Mouse (Mus musculus) CH12.LX (cell line): ENCODE results near the gene Cuedc2. TPM values are rescaled to one million over a fixed set of nuclear protein-coding genes. Genes with fewer than 3 reads are reported as not detected.

Source experiments
- DNase-seq: peaks from one replicate; pipeline ENCODE4 v3.0.0-alpha.2; 2013; ENCODE audit errors: extremely low read depth
- H3K27ac ChIP-seq: 2 replicates; pipeline ENCODE4 v1.5.1; 2012; ENCODE audit warnings: low read depth, mild to moderate bottlenecking, control low read depth, moderate library complexity; ENCODE audit not compliant: insufficient read depth
- H3K27me3 ChIP-seq: replicated peaks from 2 replicates; pipeline ENCODE3; 2012; ENCODE audit warnings: inconsistent platforms
- H3K36me3 ChIP-seq, 2 experiments: replicated peaks in 1 of 2; 2 replicates each; pipeline versions ENCODE3 to v1.6.1; 2012; ENCODE audit warnings: inconsistent platforms in 1 of 2, low read length in 1 of 2, mild to moderate bottlenecking in 1 of 2, mixed read lengths in 1 of 2, moderate library complexity in 1 of 2; ENCODE audit not compliant: control insufficient read depth in 1 of 2, insufficient read depth in 1 of 2
- H3K4me1 ChIP-seq, 2 experiments: 2 replicates each; pipeline ENCODE4 v1.6.1; 2012; ENCODE audit warnings: inconsistent platforms in 1 of 2, moderate library complexity in 1 of 2; ENCODE audit not compliant: insufficient read depth in 2 of 2, control insufficient read depth in 1 of 2
- H3K4me2 ChIP-seq: 2 replicates; pipeline ENCODE4 v1.6.1; 2012; ENCODE audit warnings: low read depth, mild to moderate bottlenecking, control low read depth; ENCODE audit not compliant: poor library complexity, insufficient read depth, severe bottlenecking
- H3K4me3 ChIP-seq, 3 experiments: fragments of 150-350 bp in 1 of 3; sonication (generic) in 1 of 3; replicated peaks in 1 of 3; 2 replicates each; pipeline versions ENCODE3 to v1.5.1; 2011 to 2012; ENCODE audit warnings: low read depth in 2 of 3, low read length in 2 of 3, mild to moderate bottlenecking in 2 of 3, moderate library complexity in 2 of 3, control low read depth in 1 of 3, improper control_type of control experiment in 1 of 3, inconsistent platforms in 1 of 3, mixed read lengths in 1 of 3; ENCODE audit not compliant: poor library complexity in 1 of 3
- H3K79me2 ChIP-seq: replicated peaks from 2 replicates; pipeline ENCODE4 v1.6.1; 2012; ENCODE audit warnings: mild to moderate bottlenecking, moderate library complexity; ENCODE audit not compliant: control insufficient read depth, poor library complexity, insufficient read depth, severe bottlenecking; ENCODE audit errors: extremely low read depth
- H3K9ac ChIP-seq: 2 replicates; pipeline ENCODE4 v1.6.1; 2012; ENCODE audit warnings: low read depth, mild to moderate bottlenecking, control low read depth, moderate library complexity; ENCODE audit not compliant: insufficient read depth
- H3K9me3 ChIP-seq: replicated peaks from 2 replicates; pipeline ENCODE3; 2012; ENCODE audit warnings: low read length, inconsistent platforms, mixed read lengths
- BHLHE40 ChIP-seq: IDR thresholded peaks from 2 replicates; pipeline ENCODE4 v1.6.1; 2011; ENCODE audit warnings: mild to moderate bottlenecking, low read depth, low read length, improper control_type of control experiment
- CHD1 ChIP-seq: IDR thresholded peaks from 2 replicates; pipeline ENCODE4 v1.6.1; 2012; ENCODE audit warnings: low read depth, low read length, improper control_type of control experiment, inconsistent platforms
- CHD2 ChIP-seq: IDR thresholded peaks from 2 replicates; pipeline ENCODE4 v1.6.1; 2011; ENCODE audit warnings: low read length, improper control_type of control experiment
- CTCF ChIP-seq, 2 experiments: IDR thresholded peaks in 1 of 2; conservative IDR thresholded peaks in 1 of 2; 2 replicates each; pipeline ENCODE4 v1.5.1; 2011 to 2012; ENCODE audit warnings: low read depth in 2 of 2, low read length in 2 of 2, improper control_type of control experiment in 1 of 2, inconsistent platforms in 1 of 2, mild to moderate bottlenecking in 1 of 2, moderate library complexity in 1 of 2
- ELF1 ChIP-seq: IDR thresholded peaks from 2 replicates; pipeline ENCODE4 v1.6.1; 2014; ENCODE audit warnings: low read depth, mild to moderate bottlenecking, inconsistent platforms, low read length, improper control_type of control experiment
- EP300 ChIP-seq: IDR thresholded peaks from 2 replicates; pipeline ENCODE4 v1.6.1; 2011; ENCODE audit warnings: low read length, improper control_type of control experiment
- ETS1 ChIP-seq: conservative IDR thresholded peaks from 2 replicates; pipeline ENCODE4 v1.6.1; 2012; ENCODE audit warnings: low read depth, mild to moderate bottlenecking, inconsistent platforms, low read length, improper control_type of control experiment, moderate library complexity
- GABPA ChIP-seq: IDR thresholded peaks from 2 replicates; pipeline ENCODE4 v1.6.1; 2012; ENCODE audit warnings: low read depth, low read length, improper control_type of control experiment, inconsistent platforms; ENCODE audit not compliant: insufficient replicate concordance
- IRF4 ChIP-seq: IDR thresholded peaks from 2 replicates; pipeline ENCODE4 v1.6.1; 2014; ENCODE audit warnings: low read depth, mild to moderate bottlenecking, inconsistent platforms, low read length, improper control_type of control experiment
- JUND ChIP-seq: conservative IDR thresholded peaks from 2 replicates; pipeline ENCODE4 v1.6.1; 2011; ENCODE audit warnings: low read depth, low read length, improper control_type of control experiment
- KAT2A ChIP-seq: IDR thresholded peaks from 2 replicates; pipeline ENCODE4 v1.6.1; 2012; ENCODE audit warnings: low read length, improper control_type of control experiment, inconsistent platforms; ENCODE audit not compliant: insufficient replicate concordance
- MAFK ChIP-seq: IDR thresholded peaks from 2 replicates; pipeline ENCODE4 v1.6.1; 2011; ENCODE audit warnings: low read length, improper control_type of control experiment; ENCODE audit not compliant: insufficient replicate concordance
- MAX ChIP-seq: IDR thresholded peaks from 2 replicates; pipeline ENCODE4 v1.6.1; 2011; ENCODE audit warnings: low read length, improper control_type of control experiment
- MEF2A ChIP-seq: IDR thresholded peaks from 2 replicates; pipeline ENCODE4 v1.6.1; 2014; ENCODE audit warnings: low read depth, mild to moderate bottlenecking, inconsistent platforms, low read length, improper control_type of control experiment, borderline replicate concordance
- NELFE ChIP-seq: IDR thresholded peaks from 2 replicates; pipeline ENCODE4 v1.6.1; 2011; ENCODE audit warnings: low read depth, low read length, improper control_type of control experiment
- PAX5 ChIP-seq: IDR thresholded peaks from 2 replicates; pipeline ENCODE4 v1.6.1; 2012; ENCODE audit warnings: low read length, inconsistent platforms, mixed read lengths
- POLR2A ChIP-seq: IDR thresholded peaks from 2 replicates; pipeline ENCODE4 v1.6.1; 2011; ENCODE audit warnings: low read depth, mild to moderate bottlenecking, improper control_type of control experiment, low read length
- RAD21 ChIP-seq: IDR thresholded peaks from 2 replicates; pipeline ENCODE4 v1.6.1; 2011; ENCODE audit warnings: low read depth, mild to moderate bottlenecking, low read length, improper control_type of control experiment, moderate library complexity
- RCOR1 ChIP-seq: conservative IDR thresholded peaks from 2 replicates; pipeline ENCODE4 v1.6.1; 2012; ENCODE audit warnings: low read depth, mild to moderate bottlenecking, inconsistent platforms, low read length, improper control_type of control experiment
- SMC3 ChIP-seq: IDR thresholded peaks from 2 replicates; pipeline ENCODE4 v1.6.1; 2011; ENCODE audit warnings: low read depth, low read length, improper control_type of control experiment
- TBP ChIP-seq: conservative IDR thresholded peaks from 2 replicates; pipeline ENCODE4 v1.6.1; 2011; ENCODE audit warnings: low read depth, low read length, improper control_type of control experiment
- TCF12 ChIP-seq: IDR thresholded peaks from 2 replicates; pipeline ENCODE4 v1.6.1; 2014; ENCODE audit warnings: low read depth, mild to moderate bottlenecking, inconsistent platforms, low read length, improper control_type of control experiment
- UBTF ChIP-seq: IDR thresholded peaks from 2 replicates; pipeline ENCODE4 v1.6.1; 2012; ENCODE audit warnings: low read depth, mild to moderate bottlenecking, inconsistent platforms, low read length, improper control_type of control experiment, moderate library complexity
- USF1 ChIP-seq: IDR thresholded peaks from 2 replicates; pipeline ENCODE4 v1.6.1; 2014; ENCODE audit warnings: low read depth, mild to moderate bottlenecking, inconsistent platforms, low read length, improper control_type of control experiment
- USF2 ChIP-seq: conservative IDR thresholded peaks from 2 replicates; pipeline ENCODE4 v1.6.1; 2011; ENCODE audit warnings: low read depth, low read length, improper control_type of control experiment
- ZC3H11A ChIP-seq: IDR thresholded peaks from 2 replicates; pipeline ENCODE4 v1.6.1; 2012; ENCODE audit warnings: low read depth, mild to moderate bottlenecking, inconsistent platforms, low read length, improper control_type of control experiment
- ZMIZ1 ChIP-seq: IDR thresholded peaks from 2 replicates; pipeline ENCODE4 v1.6.1; 2012; ENCODE audit warnings: low read depth, mild to moderate bottlenecking, inconsistent platforms, low read length, improper control_type of control experiment
- ZNF384 ChIP-seq: IDR thresholded peaks from 2 replicates; pipeline ENCODE4 v1.6.1; 2012; ENCODE audit warnings: low read depth, low read length, improper control_type of control experiment, inconsistent platforms
- dilution Hi-C: fragments of 300-500 bp; cut with MboI; formaldehyde crosslinking; loops from 2 replicates; pipeline ENCODE4 v1.14.3; 2020; ENCODE audit warnings: low sequenced_read_pairs; ENCODE audit not compliant: extremely low pct_unique_long_range_greater_than_20kb, extremely low pct_ligation_motif_present
- in situ Hi-C: fragments of 300-500 bp; cut with MboI; formaldehyde crosslinking; loops from 3 replicates; pipeline ENCODE4 v1.14.3; 2019; ENCODE audit warnings: low sequenced_read_pairs, low pct_ligation_motif_present, low pct_unique_long_range_greater_than_20kb, mixed read lengths
- polyA plus RNA-seq: library from polyadenylated mRNA; unstranded; fragments of >175 nt; gene quantifications from 2 replicates; pipeline ENCODE4 v1.2.1, GENCODE M21; 2012; ENCODE audit warnings: low read depth; ENCODE audit not compliant: insufficient read length
- total RNA-seq, 2 experiments: library from RNA; depleted of rRNA; stranded (reverse); fragments of 300-350 nt in 1 of 2; fragments of >200 nt in 1 of 2; gene quantifications; 2 replicates each; pipeline ENCODE4 v1.2.3; 2012 to 2014

Gene Cuedc2
- total and polyA plus RNA-seq, 3 experiments = 94.4 to 117 (median 102) TPM

DNA sequence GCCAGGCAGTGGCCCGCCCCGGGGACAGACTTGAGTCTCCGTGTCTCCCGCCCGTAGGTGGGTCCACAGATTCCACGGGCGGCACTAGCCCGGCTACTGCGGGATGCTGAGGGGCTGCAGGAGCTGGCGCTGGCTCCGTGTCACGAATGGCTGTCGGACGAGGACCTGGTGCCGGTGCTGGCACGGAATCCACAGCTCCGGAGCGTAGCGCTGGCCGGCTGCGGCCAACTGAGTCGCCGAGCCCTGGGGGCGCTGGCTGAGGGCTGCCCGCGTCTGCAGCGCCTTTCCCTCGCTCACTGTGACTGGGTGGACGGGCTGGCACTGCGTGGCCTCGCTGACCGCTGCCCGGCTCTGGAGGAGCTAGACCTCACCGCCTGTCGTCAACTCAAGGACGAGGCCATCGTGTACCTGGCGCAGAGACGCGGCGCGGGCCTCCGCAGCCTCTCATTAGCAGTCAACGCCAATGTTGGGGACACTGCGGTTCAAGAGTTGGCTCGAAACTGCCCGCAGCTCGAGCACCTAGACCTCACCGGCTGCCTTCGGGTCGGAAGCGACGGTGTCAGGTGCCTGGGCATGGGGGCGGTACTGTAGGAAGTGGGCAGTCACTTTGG lies 9.4 kb downstream of the Cuedc2 start:
- TF ChIP-seq ZNF384 = no peak
- no peak for TF ChIP-seq JUND
- no peak for TF ChIP-seq IRF4
- no peak for TF ChIP-seq MAFK
- TF ChIP-seq GABPA = no peak
- Histone ChIP-seq H3K9me3 (no peaks in the 10 kb centered on the region), H3K27ac (peak overlapping the region; percentile 88; the same call in 1 of the 2 replicates), H3K9ac (peak overlapping the region; percentile 45; the same call in 1 of the 2 replicates), H3K4me2 (peak overlapping the region; percentile 75), H3K4me3 (peak overlapping the region; percentile 67 to 86 (median 68)), H3K36me3 (peaks cover 22 to 41% of the 10 kb centered on the region in 2 experiments), H3K4me1 (peaks cover 9 to 37% of the 10 kb centered on the region in 2 experiments), H3K79me2 (no peaks in the 10 kb centered on the region), H3K27me3 (peaks cover 28% of the 10 kb centered on the region)
- in situ Hi-C loops = no loop called here
- dilution Hi-C loops = no loop called here
- DNase-seq = no peak

DNA sequence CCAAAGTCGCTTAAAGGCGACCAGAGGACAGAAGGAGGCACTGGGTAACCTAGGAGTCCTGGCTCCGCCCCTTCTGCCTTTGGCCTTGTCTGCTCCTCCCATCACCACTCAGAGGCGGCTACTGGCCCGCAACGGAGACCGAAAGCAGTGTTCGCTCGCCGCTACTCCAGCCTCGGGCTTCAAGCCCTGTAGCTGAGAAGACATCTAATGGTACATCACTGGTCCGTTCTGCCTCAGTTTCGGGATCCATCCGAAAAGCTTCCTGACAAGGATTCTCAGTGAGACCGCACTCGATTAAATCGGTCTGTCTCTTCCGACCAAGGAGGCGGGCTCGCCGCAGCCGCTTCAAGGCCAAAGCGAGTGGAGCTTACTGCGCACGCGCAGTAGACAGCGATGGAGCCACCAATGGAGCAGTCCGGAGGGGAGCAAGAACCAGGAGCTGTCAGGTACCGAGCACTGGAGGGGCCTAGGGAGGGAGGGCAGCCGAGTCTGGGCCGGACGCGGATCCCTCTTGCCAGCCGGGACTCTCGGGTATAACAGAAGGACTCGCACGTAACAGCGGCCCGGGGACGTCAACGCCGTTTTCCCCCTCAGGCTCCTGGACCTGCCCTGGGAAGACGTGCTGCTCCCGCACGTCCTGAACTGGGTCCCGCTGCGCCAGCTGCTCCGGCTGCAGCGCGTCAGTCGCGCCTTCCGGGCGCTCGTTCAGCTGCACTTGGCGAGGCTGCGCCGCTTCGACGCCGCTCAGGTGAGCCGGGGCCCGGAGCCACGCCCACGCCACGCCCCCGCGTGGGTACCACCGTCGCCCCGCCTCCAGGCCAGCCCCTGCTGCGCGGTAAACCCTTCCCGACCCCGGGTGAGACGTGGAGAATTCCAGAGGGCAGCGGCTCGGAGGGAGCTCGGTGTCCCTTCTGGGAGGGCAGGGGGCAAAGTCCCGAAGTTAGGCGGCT lies 10.1 kb downstream of the Cuedc2 start, which contains the start of gene Fbxl15:
Gene Fbxl15 (plus strand): TSS at position 104 of the 950 bp plus-strand sequence.
- in situ Hi-C loops = no loop called here
- Histone ChIP-seq H3K4me2 (peak within 1 kb of the TSS; percentile 79), H3K4me1 (peaks cover 9 to 37% of the 10 kb centered on the region in 2 experiments), H3K9ac (peak within 1 kb of the TSS; percentile 92), H3K36me3 (peaks cover 22 to 37% of the 10 kb centered on the region in 2 experiments), H3K27me3 (peaks cover 35% of the 10 kb centered on the region), H3K4me3 (peak within 1 kb of the TSS; percentile 67 to 86 (median 68)), H3K27ac (peak within 1 kb of the TSS; percentile 88), H3K79me2 (no peaks in the 10 kb centered on the region), H3K9me3 (no peaks in the 10 kb centered on the region)
- peak; percentile 98 for DNase-seq
- dilution Hi-C loops = no loop called here
- TF ChIP-seq JUND = no peak
- no peak for TF ChIP-seq CHD1
- TF ChIP-seq UBTF = peak; percentile 71
- peak; percentile 50; the same call in 1 of the 2 replicates for TF ChIP-seq ELF1
- TF ChIP-seq GABPA = no peak; the same call in 1 of the 2 replicates
- TF ChIP-seq POLR2A = peak; percentile 89
- no peak; the same call in 1 of the 2 replicates for TF ChIP-seq TBP
- TF ChIP-seq EP300 = no peak
- no peak for TF ChIP-seq CTCF (conservative IDR thresholded peaks at IDR 0.05 in 1 of 2, IDR thresholded peaks at IDR 0.05 in 1 of 2; ENCODE audit: low read depth in 2 of 2, low read length in 2 of 2)
- TF ChIP-seq NELFE = peak; percentile 90
- peak; percentile 79 for TF ChIP-seq TCF12
- TF ChIP-seq USF1 = no peak
- TF ChIP-seq MAX = 0 out of 2 replicates have a peak, but pooled peaks have one; percentile 40
- peak; percentile 76; the same call in 1 of the 2 replicates for TF ChIP-seq ZMIZ1
- no peak for TF ChIP-seq CHD2
- TF ChIP-seq ZC3H11A = no peak
- TF ChIP-seq MEF2A = peak; percentile 61; the same call in 1 of the 2 replicates
- TF ChIP-seq RAD21 = no peak
- TF ChIP-seq ETS1 = no peak
- TF ChIP-seq IRF4 = peak; percentile 77
- TF ChIP-seq ZNF384 = no peak
- TF ChIP-seq SMC3 = no peak; the same call in 1 of the 2 replicates
- TF ChIP-seq KAT2A = peak; percentile 78; the same call in 1 of the 2 replicates
- no peak for TF ChIP-seq PAX5
- TF ChIP-seq BHLHE40 = 0 out of 2 replicates have a peak, but pooled peaks have one; percentile 19
- TF ChIP-seq RCOR1 = no peak
- no peak for TF ChIP-seq MAFK
- TF ChIP-seq USF2 = no peak
